22 mouse cellular contexts compared by ENCODE assay signal in the genomic region with DNA sequence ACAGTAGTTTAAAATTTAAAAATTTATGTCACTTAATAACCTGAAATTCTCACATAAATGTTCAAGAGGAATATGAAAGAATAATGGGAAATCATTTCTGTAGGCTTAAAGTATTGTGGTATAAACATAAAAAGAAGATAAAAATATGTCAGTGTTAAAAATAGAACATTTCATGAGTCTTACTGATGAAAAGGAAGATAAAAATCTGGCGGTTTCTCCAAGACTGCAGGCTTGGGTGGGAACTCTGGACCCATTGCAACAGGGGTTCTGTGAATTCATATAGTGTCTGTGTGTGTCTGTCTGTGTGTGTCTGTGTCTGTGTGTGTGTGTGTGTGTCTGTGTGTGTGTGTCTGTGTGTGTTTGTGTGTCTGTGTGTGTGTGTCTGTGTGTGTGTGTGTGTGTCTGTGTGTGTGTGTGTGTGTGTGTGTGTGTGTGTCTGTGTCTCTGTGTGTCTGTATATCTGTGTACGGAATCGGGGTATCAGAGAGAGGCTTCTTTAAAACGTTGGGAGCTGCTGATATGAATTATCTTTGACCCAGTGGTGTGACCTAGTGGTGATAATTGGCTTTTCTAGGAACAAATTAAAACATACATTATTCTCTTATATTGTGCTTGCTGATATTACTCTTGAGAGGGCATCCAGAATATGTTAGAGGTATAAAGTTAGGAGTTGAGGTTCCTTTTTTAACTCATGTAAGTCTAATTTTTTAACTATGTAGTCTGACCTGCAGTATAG.
DNase-seq lines count a peak whose midpoint lies in the region; ATAC-seq lines count a peak whose summit lies in the region.
"Had no signal": no experiment of that assay in that cellular context is flagged by ENCODE, and none has a peak within 500 bp of the region (broad histone marks: within the 10 kb centered on the region; RNA-seq: fewer than 3 reads in every experiment).

No protein-coding gene starts in this region.

- H3K36me3 ChIP-seq in midbrain, embryonic 11.5 days (ENCODE audit: control insufficient read depth, insufficient read depth, low read length): no peaks in the 10 kb centered on the region
- H3K36me3 ChIP-seq in midbrain, embryonic 15.5 days (replicated peaks): no peaks in the 10 kb centered on the region
- no peaks in the 10 kb centered on the region for H3K36me3 ChIP-seq in liver, embryonic 15.5 days (replicated peaks)
- H3K36me3 ChIP-seq: embryonic facial prominence, embryonic 12.5 days; forebrain, embryonic 15.5 days; heart, embryonic 10.5 days; hindbrain, embryonic 13.5 days had no signal

- no peaks in the 10 kb centered on the region for H3K9me3 ChIP-seq in midbrain, embryonic 11.5 days (ENCODE audit: control insufficient read depth, low read length)
- no peaks in the 10 kb centered on the region for H3K9me3 ChIP-seq in midbrain, embryonic 15.5 days
- no peaks in the 10 kb centered on the region for H3K9me3 ChIP-seq in liver, embryonic 15.5 days (replicated peaks)
- H3K9me3 ChIP-seq: embryonic facial prominence, embryonic 12.5 days; forebrain, embryonic 15.5 days; heart, embryonic 10.5 days; hindbrain, embryonic 13.5 days had no signal

- H3K4me2 ChIP-seq in midbrain, embryonic 11.5 days: no peak overlapping the region
- no peak overlapping the region for H3K4me2 ChIP-seq in midbrain, embryonic 15.5 days
- no peak overlapping the region for H3K4me2 ChIP-seq in liver, embryonic 15.5 days
- H3K4me2 ChIP-seq: embryonic facial prominence, embryonic 12.5 days; forebrain, embryonic 15.5 days; hindbrain, embryonic 13.5 days had no signal

- H3K27me3 ChIP-seq in midbrain, embryonic 11.5 days (ENCODE audit: control insufficient read depth, insufficient read depth, low read length): no peaks in the 10 kb centered on the region
- H3K27me3 ChIP-seq in midbrain, embryonic 15.5 days (replicated peaks): no peaks in the 10 kb centered on the region
- no peaks in the 10 kb centered on the region for H3K27me3 ChIP-seq in liver, embryonic 15.5 days
- H3K27me3 ChIP-seq: embryonic facial prominence, embryonic 12.5 days; forebrain, embryonic 15.5 days; hindbrain, embryonic 13.5 days; Patski had no signal

- H3K9ac ChIP-seq in midbrain, embryonic 11.5 days (ENCODE audit: low read length): no peak overlapping the region
- H3K9ac ChIP-seq in midbrain, embryonic 15.5 days: no peak overlapping the region
- H3K9ac ChIP-seq in liver, embryonic 15.5 days: no peak overlapping the region
- H3K9ac ChIP-seq: embryonic facial prominence, embryonic 12.5 days; forebrain, embryonic 15.5 days; hindbrain, embryonic 13.5 days had no signal

- peak; percentile 31 for DNase-seq in midbrain, embryonic 11.5 days (ENCODE audit: low spot score, missing footprints)
- peak; percentile 40 for DNase-seq in c-Kit-positive CD71-positive TER-119-negative erythroid progenitor cells, embryonic 14.5 days (ENCODE audit: low read depth)
- DNase-seq in adipocyte (ENCODE audit: low spot score): no peak
- no peak for DNase-seq in yolk sac, embryonic 10.5 days (ENCODE audit: low spot score)
- no peak for DNase-seq in right cerebral cortex, postnatal 4 days
- DNase-seq: adrenal gland, adult 2 months; adrenal gland, postnatal 36 days; cerebellum, adult 11-12 months; cerebellum, adult 9-10 months; cerebellum, postnatal 25 days; gastrocnemius, postnatal 36 days; heart, adult 18-20 months; heart, postnatal 10 days; heart, postnatal 4 days had no signal

- H3K4me3 ChIP-seq in midbrain, embryonic 11.5 days (ENCODE audit: low read depth, low read length): no peak overlapping the region
- H3K4me3 ChIP-seq in midbrain, embryonic 15.5 days: no peak overlapping the region
- no peak overlapping the region for H3K4me3 ChIP-seq in liver, embryonic 15.5 days (replicated peaks)
- H3K4me3 ChIP-seq: embryonic facial prominence, embryonic 12.5 days; forebrain, embryonic 15.5 days; heart, embryonic 10.5 days; hindbrain, embryonic 13.5 days had no signal

- no peak overlapping the region for H3K27ac ChIP-seq in midbrain, embryonic 11.5 days (ENCODE audit: low read depth, low read length)
- no peak overlapping the region for H3K27ac ChIP-seq in midbrain, embryonic 15.5 days
- no peak overlapping the region for H3K27ac ChIP-seq in liver, embryonic 15.5 days (replicated peaks)
- H3K27ac ChIP-seq: embryonic facial prominence, embryonic 12.5 days; forebrain, embryonic 15.5 days; heart, embryonic 10.5 days; hindbrain, embryonic 13.5 days had no signal

- ATAC-seq in midbrain, embryonic 11.5 days (ENCODE audit: low FRiP score): no peak
- no peak for ATAC-seq in midbrain, embryonic 15.5 days (replicated peaks)
- ATAC-seq in liver, embryonic 15.5 days (ENCODE audit: insufficient read depth): peak; percentile 62
- ATAC-seq: activated CD4-positive, CD25-positive, alpha-beta regulatory T cell, adult 4 months; forebrain, embryonic 15.5 days; Patski had no signal

- 81% methylated on average over 4 of the region's 4 CpGs for WGBS in midbrain, embryonic 11.5 days
- 75% methylated on average over 4 of the region's 4 CpGs for WGBS in midbrain, embryonic 15.5 days
- 7% methylated on average over 4 of the region's 4 CpGs for WGBS in liver, embryonic 15.5 days (ENCODE audit: insufficient replicate concordance)

- H3K4me1 ChIP-seq in midbrain, embryonic 11.5 days (ENCODE audit: control insufficient read depth, insufficient read depth, low read length): no peaks in the 10 kb centered on the region
- H3K4me1 ChIP-seq in midbrain, embryonic 15.5 days: no peaks in the 10 kb centered on the region
- H3K4me1 ChIP-seq in liver, embryonic 15.5 days (replicated peaks): peaks cover 19% of the 10 kb centered on the region
- H3K4me1 ChIP-seq: embryonic facial prominence, embryonic 12.5 days; forebrain, embryonic 15.5 days; hindbrain, embryonic 13.5 days had no signal

Comparison
In these comparisons a context has a peak if more than half of its experiments do, and no peak if none do; other contexts are left out.
1. DNase-seq: peak in midbrain, embryonic 11.5 days (single experiment) and c-Kit-positive CD71-positive TER-119-negative erythroid progenitor cells, embryonic 14.5 days (single experiment); none in adipocyte (single experiment), yolk sac, embryonic 10.5 days (single experiment) and right cerebral cortex, postnatal 4 days (single experiment).